ENCODE assay signal across 8 mouse cellular contexts in genomic region chr3:89270891-89271290, GRCm38 (mm10). TPM values are rescaled to one million over a fixed set of nuclear protein-coding genes. Genes with fewer than 3 reads are reported as not detected.
DNase-seq lines count a peak whose midpoint lies in the region; ATAC-seq and TF ChIP-seq lines count a peak whose summit lies in the region.

No protein-coding gene starts in this region.

- H3K9ac ChIP-seq in midbrain, embryonic 11.5 days (ENCODE audit: low read length), result peak overlapping the region; percentile 70

- DNase-seq in embryo, embryonic 10.5 days (ENCODE audit: low spot score), result peak; percentile 26
- DNase-seq in embryo, embryonic 11 days, result no peak
- DNase-seq in NIH3T3 (ENCODE audit: low read depth), result peak; percentile 88
- peak; percentile 90 for DNase-seq in fibroblast of lung, adult 2 months (ENCODE audit: low read depth)
- peak; percentile 49 to 64 for DNase-seq in heart, postnatal 36 days
- DNase-seq in left cerebral cortex, adult 2 months (ENCODE audit: extremely low spot score in 1 of 2, low spot score in 2 of 2), result peak; percentile 57 to 73
- no peak for DNase-seq in midbrain, embryonic 11.5 days (ENCODE audit: low spot score, missing footprints)
- no peak for DNase-seq in retina, embryonic 14.5 days (ENCODE audit: low spot score)

- no peaks in the 10 kb centered on the region for H3K36me3 ChIP-seq in midbrain, embryonic 11.5 days (ENCODE audit: control insufficient read depth, insufficient read depth, low read length)

- intact Hi-C loops in heart, postnatal 36 days (cut with DNase I), result no loop called here
- intact Hi-C loops in left cerebral cortex, adult 2 months (cut with DNase I), result no loop called here

- peaks cover 19% of the 10 kb centered on the region for H3K4me1 ChIP-seq in midbrain, embryonic 11.5 days (ENCODE audit: control insufficient read depth, insufficient read depth, low read length)

- peak overlapping the region; percentile 68 for H3K4me2 ChIP-seq in midbrain, embryonic 11.5 days

- no peaks in the 10 kb centered on the region for H3K27me3 ChIP-seq in midbrain, embryonic 11.5 days (ENCODE audit: control insufficient read depth, insufficient read depth, low read length)

- no peak for TF ChIP-seq CTCF in left cerebral cortex, adult 2 months (IDR thresholded peaks at IDR 0.05)

- 73% methylated on average over 6 of the region's 6 CpGs for WGBS in midbrain, embryonic 11.5 days

- no peaks in the 10 kb centered on the region for H3K9me3 ChIP-seq in midbrain, embryonic 11.5 days (ENCODE audit: control insufficient read depth, low read length)

- ATAC-seq in midbrain, embryonic 11.5 days (ENCODE audit: low FRiP score), result no peak

- H3K4me3 ChIP-seq in left cerebral cortex, adult 2 months, result peak overlapping the region; percentile 68
- peak overlapping the region; percentile 40; the same call in 1 of the 2 replicates for H3K4me3 ChIP-seq in midbrain, embryonic 11.5 days (ENCODE audit: low read depth, low read length)

- H3K27ac ChIP-seq in left cerebral cortex, adult 2 months, result peak overlapping the region; percentile 93
- no peak overlapping the region for H3K27ac ChIP-seq in midbrain, embryonic 11.5 days (ENCODE audit: low read depth, low read length)

RNA-seq across cellular contexts. Expression of gene Slc50a1, which starts 0.5 kb away (rescaled TPM):
- 10 to 100 TPM; 20.5 to 23.0 TPM for total RNA-seq in heart, postnatal 36 days (2021)
- total RNA-seq in left cerebral cortex, adult 2 months (2021), result 10 to 100 TPM; 36.0 to 38.6 TPM
- polyA plus RNA-seq in midbrain, embryonic 11.5 days (2014; fragmentation: Nextera tagmentation; extraction: Ambion mirVana), result 33.0 and 34.7 TPM in 2 replicates

RNA-seq across cellular contexts. Expression of gene Efna1, which starts 10.1 kb away (rescaled TPM):
- 10 to 100 TPM; 28.3 to 42.6 TPM for total RNA-seq in heart, postnatal 36 days (2021)
- total RNA-seq in left cerebral cortex, adult 2 months (2021), result 1 to 10 TPM; 5.5 to 5.9 TPM
- 12.2 and 12.5 TPM in 2 replicates for polyA plus RNA-seq in midbrain, embryonic 11.5 days (2014; fragmentation: Nextera tagmentation; extraction: Ambion mirVana)

RNA-seq across cellular contexts. Expression of gene Dpm3, which starts 11.7 kb away (rescaled TPM):
- total RNA-seq in heart, postnatal 36 days (2021), result 10 to 100 TPM; 50.0 to 52.3 TPM
- total RNA-seq in left cerebral cortex, adult 2 months (2021), result 10 to 100 TPM; 50.9 to 53.1 TPM
- 83.0 and 87.2 TPM in 2 replicates for polyA plus RNA-seq in midbrain, embryonic 11.5 days (2014; fragmentation: Nextera tagmentation; extraction: Ambion mirVana)

RNA-seq across cellular contexts. Expression of gene Trim46, which starts 24.8 kb away (rescaled TPM):
- total RNA-seq in heart, postnatal 36 days (2021), result under 1 TPM; 0.42 to 0.62 TPM
- 10 to 100 TPM; 82.8 to 85.1 TPM for total RNA-seq in left cerebral cortex, adult 2 months (2021)
- polyA plus RNA-seq in midbrain, embryonic 11.5 days (2014; fragmentation: Nextera tagmentation; extraction: Ambion mirVana), result 7.1 and 8.5 TPM in 2 replicates

RNA-seq across cellular contexts. Expression of gene Krtcap2, which starts 25.1 kb away (rescaled TPM):
- 10 to 100 TPM; 82.3 to 87.0 TPM for total RNA-seq in heart, postnatal 36 days (2021)
- total RNA-seq in left cerebral cortex, adult 2 months (2021), result 10 to 100 TPM; 63.2 to 71.4 TPM
- polyA plus RNA-seq in midbrain, embryonic 11.5 days (2014; fragmentation: Nextera tagmentation; extraction: Ambion mirVana), result 261 and 270 TPM in 2 replicates

Comparison
In these comparisons a context has a peak if more than half of its experiments do, and no peak if none do; other contexts are left out.
1. DNase-seq: peak in embryo, embryonic 10.5 days (single experiment), NIH3T3 (single experiment), fibroblast of lung, adult 2 months (single experiment), heart, postnatal 36 days (2 of 2) and left cerebral cortex, adult 2 months (2 of 2); none in embryo, embryonic 11 days (single experiment), midbrain, embryonic 11.5 days (single experiment) and retina, embryonic 14.5 days (single experiment).
2. RNA of gene Efna1, which starts 10.1 kb away (total RNA-seq): 28.3 to 42.6 TPM in heart, postnatal 36 days; 5.5 to 5.9 TPM in left cerebral cortex, adult 2 months; every median in the first group is over 4 times any median in the second.